Mouse (Mus musculus) embryo, embryonic 10 days (tissue): ENCODE data around the gene Gpr176.
A peak's percentile ranks its signal among the peaks of the same experiment; 100 is the strongest.
"Not testable (repeated sequence)": the region's sequence is repeated elsewhere in the genome, so short reads cannot be mapped to it uniquely, and the experiment has no call there.

Experiments
- DNase-seq: peaks from one replicate; pipeline ENCODE4 v3.0.0-alpha.2; 2015; ENCODE audit warnings: low spot score

Gene Gpr176

GRCm38 (mm10) chr2:118299981-118300380 is 73.2 kb downstream of the Gpr176 start:
- DNase-seq, result no peak

- no peak for DNase-seq
Observed at GRCm38 (mm10) chr2:118298601-118299000, 74.6 kb downstream of the Gpr176 start.

GRCm38 (mm10) chr2:118297966-118298365 is 75.3 kb downstream of the Gpr176 start:
- no peak for DNase-seq

GRCm38 (mm10) chr2:118295505-118295904 is 77.7 kb downstream of the Gpr176 start:
- DNase-seq, result no peak

- no peak for DNase-seq
Observed at GRCm38 (mm10) chr2:118293583-118293982, 79.6 kb downstream of the Gpr176 start.

- DNase-seq, result not testable (repeated sequence)
Observed at GRCm38 (mm10) chr2:118289066-118289460, 84.2 kb downstream of the Gpr176 start.

GRCm38 (mm10) chr2:118288326-118289065 is 84.7 kb downstream of the Gpr176 start:
- no peak for DNase-seq

- DNase-seq, result no peak
Observed at GRCm38 (mm10) chr2:118287678-118288077, 85.5 kb downstream of the Gpr176 start.

GRCm38 (mm10) chr2:118282467-118282866 is 90.8 kb downstream of the Gpr176 start:
- DNase-seq, result no peak

- no peak for DNase-seq
Observed at GRCm38 (mm10) chr2:118278249-118278648, 95.0 kb downstream of the Gpr176 start.

- DNase-seq, result no peak
Observed at GRCm38 (mm10) chr2:118271606-118272005, 101.6 kb downstream of the Gpr176 start.

GRCm38 (mm10) chr2:118270213-118270612 is 103.0 kb downstream of the Gpr176 start:
- DNase-seq, result no peak

GRCm38 (mm10) chr2:118263914-118264201 is 109.4 kb downstream of the Gpr176 start:
- no peak for DNase-seq

GRCm38 (mm10) chr2:118263151-118263913 is 109.9 kb downstream of the Gpr176 start:
- peak; percentile 78 for DNase-seq

GRCm38 (mm10) chr2:118262673-118263072 is 110.5 kb downstream of the Gpr176 start:
- DNase-seq, result no peak

GRCm38 (mm10) chr2:118259746-118260145 is 113.5 kb downstream of the Gpr176 start:
- DNase-seq, result no peak

- DNase-seq, result no peak
Observed at GRCm38 (mm10) chr2:118257094-118257493, 116.1 kb downstream of the Gpr176 start.

GRCm38 (mm10) chr2:118256621-118257053 is 116.6 kb downstream of the Gpr176 start, which contains the start of gene Fsip1:
Gene Fsip1, minus strand, starts transcription at chr2:118256966.
- DNase-seq, result peak; percentile 93

- peak; percentile 61 for DNase-seq
Observed at GRCm38 (mm10) chr2:118254516-118254915, 118.7 kb downstream of the Gpr176 start.

GRCm38 (mm10) chr2:118248966-118249365 is 124.3 kb downstream of the Gpr176 start:
- DNase-seq, result no peak

- DNase-seq, result no peak
Observed at GRCm38 (mm10) chr2:118248016-118248415, 125.2 kb downstream of the Gpr176 start.

GRCm38 (mm10) chr2:118245914-118246313 is 127.3 kb downstream of the Gpr176 start:
- peak; percentile 93 for DNase-seq

- DNase-seq, result no peak
Observed at GRCm38 (mm10) chr2:118236196-118236595, 137.0 kb downstream of the Gpr176 start.
